Mouse (Mus musculus) cerebellum, adult 18-20 months (tissue): ENCODE data around the gene Axdnd1.

ENCODE experiments used
- DNase-seq, 2 experiments: peaks; one replicate each; pipeline ENCODE4 v3.0.0; 2021

Axdnd1 gene

DNA sequence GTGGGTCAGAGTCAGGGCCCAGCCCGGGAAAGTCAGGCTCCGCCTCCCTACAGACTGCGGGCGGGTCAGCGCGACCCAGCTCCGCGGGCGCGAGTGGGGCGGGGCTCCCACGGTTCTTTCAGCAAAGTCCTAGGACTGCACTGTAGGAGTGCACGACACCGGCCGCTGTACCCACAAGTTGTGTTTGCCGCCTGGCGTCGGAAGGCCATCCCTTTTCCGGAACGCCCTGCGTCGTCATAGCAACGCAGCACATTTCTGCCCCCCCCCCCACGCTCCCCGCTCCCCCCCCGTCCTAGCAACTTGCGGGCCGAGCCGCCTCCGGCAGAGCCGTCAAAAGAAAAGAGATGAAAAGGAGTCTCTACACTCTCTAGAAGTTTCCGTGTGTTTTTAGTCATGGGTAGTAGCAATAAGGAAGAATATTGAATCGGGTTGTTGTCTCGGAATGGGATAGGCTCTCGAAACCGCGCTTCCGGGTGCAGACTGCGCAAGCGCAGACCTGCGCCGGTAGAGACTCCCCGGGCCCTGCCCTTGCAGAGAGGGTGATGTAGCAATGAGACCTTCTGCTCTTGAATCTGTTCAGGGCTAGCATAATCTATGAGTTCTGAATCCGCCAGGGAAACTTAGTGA lies at the start of gene Axdnd1:
Gene Axdnd1, minus strand, starts transcription at position 489 of the 627 bp plus-strand sequence.
- peak; percentile 84 to 88 for DNase-seq

DNA sequence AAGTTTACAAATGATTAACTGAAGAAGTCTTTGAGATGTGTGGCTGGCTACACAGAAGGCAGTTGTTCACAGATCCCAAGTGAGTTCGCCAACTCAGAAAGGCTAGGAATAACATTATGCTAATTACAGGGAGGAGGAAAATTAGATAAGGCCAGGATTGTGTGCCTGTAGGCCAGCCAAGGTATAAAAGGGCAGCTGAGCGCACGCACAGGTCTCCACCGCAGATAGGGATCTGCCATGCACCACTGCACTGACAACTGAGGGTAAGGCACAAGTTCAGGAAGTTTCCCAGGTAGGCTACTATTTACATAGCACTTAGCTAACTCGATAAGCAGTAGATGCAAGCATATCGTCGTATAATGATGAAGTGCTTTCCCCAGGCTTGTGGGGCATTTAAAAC lies 49.6 kb upstream of the Axdnd1 start:
- DNase-seq, result no peak

DNA sequence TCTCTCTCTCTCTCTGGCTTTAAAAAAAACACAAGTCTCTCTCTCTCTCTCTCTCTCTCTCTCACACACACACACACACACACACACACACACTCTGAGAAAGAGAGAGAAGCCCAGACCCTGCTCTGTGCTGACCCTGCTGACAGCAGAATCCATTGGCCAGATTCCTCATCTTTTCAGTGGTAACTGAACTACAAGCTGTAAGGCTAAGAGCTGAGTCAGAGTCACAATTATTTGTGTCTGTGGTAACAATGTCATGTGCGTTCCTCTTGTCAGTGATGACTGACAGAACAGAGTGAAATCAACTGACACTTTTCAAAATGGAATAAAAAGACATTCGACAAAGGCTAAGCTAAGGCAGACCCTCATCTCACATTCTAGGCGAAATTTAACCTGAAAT lies 47.6 kb upstream of the Axdnd1 start:
- no peak for DNase-seq

DNA sequence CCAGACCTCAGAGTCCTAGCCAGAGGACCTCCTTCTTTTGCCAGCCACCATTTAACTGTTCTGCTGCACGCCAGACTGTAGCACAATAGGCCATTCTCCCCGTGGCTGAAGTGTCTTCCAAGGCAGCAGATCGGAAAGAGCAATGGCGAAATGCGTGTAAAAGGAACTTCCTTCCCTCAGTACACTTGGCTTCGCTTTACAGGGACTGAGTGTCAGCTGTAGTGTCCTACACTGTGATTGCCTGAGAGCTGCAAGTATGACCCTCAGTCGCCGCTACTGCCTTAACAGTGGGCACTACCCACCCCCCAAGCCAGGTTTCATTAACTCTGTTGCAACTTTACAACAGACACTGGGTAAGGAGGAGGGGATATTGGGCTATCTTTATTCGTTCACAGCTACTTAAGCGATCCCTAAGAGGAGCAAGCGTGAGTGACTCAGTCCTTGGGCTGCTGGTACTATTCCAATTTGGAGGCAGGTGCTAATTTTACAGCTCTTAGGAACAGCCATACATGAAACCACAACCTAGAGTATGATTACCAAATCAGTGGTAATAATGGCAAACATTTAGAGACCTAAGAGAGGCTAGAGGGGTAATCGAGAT lies 46.8 kb upstream of the Axdnd1 start:
- DNase-seq, result no peak

DNA sequence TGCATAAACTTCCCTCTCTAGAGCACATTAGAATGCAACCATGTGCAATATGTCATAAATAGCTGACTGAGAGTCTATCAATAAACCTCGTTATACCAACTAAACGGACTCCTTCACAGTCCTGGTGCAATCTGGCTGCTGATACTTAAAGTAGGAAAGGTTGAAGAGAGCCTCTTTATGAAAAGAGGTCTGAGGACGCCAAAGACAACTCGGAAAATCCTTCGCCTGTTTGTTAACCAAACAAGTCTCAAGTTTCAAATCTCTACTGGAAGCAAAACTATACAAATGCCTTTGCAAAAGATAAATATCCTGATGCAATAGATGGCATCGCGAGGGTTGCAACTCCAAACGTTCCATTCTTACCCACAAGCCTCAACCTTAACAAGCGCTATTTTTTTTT lies 44.0 kb upstream of the Axdnd1 start:
- DNase-seq, result no peak

DNA sequence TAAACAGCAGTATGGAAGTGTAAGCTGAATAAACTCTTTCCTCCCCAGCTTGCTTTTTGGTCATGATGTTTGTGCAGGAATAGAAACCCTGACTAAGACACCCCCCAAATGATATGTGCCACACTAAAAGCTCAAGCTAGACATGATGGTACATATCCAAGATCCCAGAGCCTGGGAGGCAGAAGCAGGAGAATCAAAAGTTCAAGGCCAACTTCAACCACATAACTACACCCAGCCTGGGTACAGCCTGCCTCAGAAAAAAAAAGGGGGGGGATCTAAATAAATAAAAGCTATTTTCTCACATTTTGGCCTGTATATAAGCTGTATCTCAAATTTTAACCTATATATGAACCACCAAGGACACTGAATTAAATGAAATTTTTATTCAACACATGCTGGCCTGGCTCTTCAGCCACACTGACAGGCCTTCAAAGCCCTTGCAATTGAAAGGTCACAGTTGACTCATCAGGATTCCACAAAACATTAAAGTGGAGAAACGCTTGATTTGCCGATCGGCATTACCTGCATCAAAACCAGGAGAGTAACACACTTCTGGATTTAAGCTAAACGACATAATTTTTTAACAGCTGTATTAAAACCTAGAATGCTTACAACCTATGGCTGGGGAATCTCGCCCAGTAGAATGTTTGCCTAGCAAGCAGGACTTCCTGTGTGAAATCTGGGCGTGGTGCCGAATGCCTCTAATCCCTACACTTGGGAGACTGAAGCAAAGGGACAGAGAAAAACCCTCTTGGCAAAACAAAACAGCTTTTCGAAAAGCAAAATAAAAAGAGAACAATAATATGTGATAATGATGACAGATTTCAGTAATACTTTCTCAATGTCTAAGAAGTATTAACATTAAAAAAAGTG lies 43.3 kb upstream of the Axdnd1 start:
- DNase-seq, result no peak

DNA sequence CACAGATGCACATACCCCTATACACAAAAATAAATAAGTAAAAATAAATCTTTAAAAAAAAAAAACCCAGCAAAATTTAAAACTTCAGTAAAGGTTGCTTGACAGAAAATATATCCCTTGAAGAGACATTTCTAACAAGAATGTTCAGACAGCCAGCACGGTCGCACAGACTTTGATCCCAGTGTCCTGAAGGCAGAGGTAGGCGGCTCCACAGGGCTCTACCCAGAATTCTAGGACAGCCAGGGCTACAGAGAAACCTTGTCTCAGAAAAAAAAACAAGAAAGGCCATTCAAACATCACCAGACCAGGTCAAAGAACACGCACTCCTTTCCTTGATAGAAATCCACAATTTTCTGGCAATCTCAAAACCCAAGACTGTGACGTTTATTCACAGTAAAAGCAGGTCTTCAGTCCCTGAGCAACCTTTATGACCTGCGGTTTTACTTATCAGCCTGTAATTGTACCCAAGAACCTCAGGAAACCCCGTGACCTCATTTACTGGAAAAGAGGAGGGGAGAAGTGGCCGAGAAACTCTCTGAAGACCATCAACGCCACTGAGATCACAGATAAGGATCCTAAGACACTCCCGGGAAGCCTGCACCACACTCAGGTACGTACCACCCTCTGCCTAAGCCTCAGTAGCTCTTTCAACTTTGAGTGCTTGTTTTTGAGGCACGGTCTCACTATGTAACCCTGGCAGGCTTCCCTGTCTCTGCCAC lies 41.5 kb upstream of the Axdnd1 start:
- no peak for DNase-seq

DNA sequence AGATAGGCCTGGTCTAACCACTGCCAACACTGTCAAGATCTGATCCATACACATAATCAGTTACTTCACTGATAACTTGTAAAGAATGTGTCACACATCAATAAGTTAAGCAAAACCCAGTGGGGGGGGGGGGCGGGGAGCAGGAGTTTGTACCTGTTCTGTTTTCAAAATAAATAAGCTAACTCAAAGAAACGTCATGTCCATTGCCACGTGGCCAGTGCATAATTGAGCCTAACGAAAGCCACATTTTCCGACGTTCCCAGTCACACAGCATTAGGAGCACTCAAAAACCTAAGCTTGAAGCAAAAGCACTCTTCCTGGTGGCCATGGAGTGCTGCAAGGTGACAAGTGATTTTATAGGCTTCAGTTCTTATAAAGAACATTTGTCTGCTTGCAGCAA lies 40.1 kb upstream of the Axdnd1 start:
- no peak for DNase-seq

DNA sequence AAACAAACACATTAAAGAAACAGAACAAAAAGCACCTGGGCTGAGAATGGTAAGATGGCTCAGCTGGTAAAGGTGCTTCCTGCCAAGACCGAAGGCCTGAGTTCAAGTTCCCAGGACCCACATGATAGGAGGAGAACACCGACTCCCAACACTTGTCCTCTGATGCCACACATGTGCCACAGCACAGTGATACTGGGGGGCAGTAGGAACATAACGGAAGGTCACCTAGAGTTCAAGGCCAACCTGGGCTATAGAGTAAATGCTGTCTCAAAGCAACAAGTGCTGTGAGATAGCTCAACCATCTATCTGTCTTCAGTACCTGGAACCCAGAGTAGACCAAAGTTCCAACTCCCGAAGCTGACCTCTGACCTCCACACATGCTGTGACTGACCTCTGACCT lies 39.3 kb upstream of the Axdnd1 start:
- DNase-seq, result no peak

DNA sequence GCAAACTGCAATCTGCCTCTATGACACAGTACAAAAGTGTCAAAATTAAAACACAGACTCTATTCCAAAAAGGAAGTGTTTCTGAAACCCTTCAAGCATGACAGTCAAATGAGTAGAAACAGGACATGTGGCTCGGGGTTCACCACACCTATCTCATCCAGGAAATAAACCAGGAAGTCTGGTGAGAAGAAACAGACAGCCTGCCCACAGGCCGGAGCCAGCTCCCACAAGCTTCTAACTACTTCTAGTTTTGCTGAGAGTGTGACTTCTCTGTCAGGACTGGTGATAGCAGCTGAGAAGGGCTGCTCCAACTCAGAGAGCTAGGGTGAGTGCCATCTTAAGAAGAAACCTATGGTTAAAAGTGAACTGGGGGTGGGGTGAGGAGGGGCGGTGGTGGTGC lies 38.7 kb upstream of the Axdnd1 start:
- no peak for DNase-seq

DNA sequence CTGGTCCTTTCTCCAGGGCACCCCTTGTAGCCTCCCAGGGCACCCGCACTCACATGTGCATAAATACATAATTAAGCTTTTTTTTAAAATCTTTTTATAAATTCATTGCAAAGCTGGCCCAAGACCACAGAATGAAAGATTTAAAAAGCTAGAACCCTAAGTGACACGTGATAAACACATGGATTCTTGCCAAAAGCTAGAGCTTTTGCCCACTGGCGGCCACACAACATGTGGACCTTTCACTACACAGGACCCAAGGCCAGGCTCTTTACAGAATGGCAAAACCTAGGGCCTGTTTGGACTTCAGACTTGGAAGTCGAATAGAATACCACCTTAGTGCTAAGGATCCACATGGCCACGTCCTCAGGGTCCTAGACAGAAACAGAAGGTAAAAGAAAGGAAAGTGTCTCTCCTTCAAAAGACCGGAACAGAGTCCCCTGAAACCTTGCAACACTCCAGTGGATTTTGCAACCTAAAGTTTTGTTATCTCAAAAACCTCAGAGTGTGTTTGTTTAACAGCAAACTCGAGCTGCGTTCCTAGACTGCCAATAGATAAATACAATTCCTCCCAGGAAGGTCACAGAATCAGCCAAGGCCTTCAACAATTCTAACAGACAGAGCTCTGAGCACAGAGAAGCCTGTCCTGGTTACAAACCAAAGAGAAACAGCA lies 37.6 kb upstream of the Axdnd1 start:
- no peak for DNase-seq

DNA sequence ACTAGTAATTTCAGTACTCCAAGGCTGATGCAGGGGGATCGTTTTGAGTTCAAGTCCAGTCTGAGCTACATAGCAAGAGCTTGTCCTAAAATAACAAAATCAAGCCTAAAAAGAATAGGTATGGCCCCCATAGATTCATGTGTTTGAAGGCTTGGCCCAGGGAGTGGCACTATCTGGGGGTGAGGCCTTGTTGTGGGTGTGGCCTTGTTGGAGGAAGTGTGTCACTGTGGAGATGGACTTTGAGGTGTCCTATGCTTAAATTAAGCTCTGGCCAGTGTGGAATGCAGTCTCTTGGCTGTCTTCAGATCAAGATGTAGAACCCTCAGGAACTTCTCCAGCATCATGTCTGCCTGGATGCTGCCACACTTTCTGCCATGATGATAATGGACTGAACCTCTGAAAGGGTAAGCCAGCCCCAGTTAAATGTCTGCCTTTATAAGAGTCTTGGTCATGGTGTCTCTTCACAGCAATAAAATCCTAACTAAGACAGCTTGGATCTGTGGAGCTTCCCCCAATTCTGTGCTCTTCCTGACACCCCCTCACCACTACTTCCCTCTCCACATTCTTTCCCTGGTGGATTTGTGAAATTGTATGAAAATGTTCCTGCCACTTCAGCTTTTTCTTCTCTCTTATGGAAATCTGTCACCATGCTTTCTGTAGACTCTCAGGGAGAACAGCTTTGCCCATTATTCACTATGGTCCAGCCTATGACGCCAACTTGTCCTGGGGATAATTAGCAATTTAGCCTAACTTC lies 34.2 kb upstream of the Axdnd1 start:
- no peak for DNase-seq

DNA sequence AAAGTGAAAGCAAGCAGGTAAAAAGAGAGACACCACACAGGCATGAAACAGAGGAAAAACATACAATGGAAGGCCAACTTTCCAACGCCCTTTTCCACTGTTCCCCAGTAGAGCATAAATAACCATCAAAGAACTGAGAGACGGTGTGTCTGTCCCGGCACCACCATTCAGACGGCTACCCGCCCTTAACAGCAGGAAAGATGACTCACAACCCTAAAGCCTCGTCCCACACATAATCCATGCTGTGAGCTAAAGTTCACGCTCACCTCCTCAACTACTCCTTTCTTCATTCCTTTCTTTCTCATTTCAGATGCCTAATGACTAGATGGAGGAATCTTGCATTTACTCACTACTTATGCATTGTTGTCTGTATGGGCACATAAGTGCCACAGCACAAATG lies 33.4 kb upstream of the Axdnd1 start:
- no peak for DNase-seq

DNA sequence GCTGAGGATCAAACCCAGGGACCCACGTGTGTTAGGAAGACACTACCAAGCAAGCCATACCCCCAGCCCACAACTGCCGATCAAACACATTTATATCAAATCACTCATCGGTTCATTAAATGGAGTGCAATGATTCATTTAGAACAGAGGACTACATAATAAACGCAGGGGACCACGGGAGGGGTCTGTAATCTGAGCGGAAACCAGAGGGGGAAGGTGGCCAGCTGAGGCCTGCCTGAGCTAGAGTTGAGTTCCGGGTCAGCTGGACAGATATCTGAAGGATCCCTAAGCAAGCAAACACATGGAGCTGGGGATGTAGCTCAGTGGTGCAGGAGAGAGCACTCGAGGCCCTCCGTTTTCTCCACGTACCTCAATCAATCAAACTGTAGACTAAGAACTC lies 32.9 kb upstream of the Axdnd1 start:
- no peak for DNase-seq

DNA sequence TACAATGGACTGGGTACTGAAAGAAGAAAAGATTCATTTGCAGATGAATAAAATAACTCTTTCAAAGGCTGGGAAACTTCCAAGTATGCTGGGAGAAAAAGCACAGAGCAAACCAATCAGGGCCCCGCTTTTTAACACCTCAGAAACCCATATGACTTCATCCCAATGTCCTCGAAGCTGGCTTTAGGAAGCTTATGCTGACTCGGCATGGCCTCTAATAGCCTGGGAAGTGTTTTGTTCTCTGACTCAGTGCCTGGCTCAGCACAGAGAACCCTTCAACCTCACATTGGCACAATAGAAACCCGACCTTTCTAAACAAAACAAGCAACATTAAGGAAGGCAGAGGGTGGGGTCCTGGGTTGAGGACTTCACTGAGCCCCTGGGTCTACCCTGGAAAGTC lies 29.5 kb upstream of the Axdnd1 start:
- no peak for DNase-seq

DNA sequence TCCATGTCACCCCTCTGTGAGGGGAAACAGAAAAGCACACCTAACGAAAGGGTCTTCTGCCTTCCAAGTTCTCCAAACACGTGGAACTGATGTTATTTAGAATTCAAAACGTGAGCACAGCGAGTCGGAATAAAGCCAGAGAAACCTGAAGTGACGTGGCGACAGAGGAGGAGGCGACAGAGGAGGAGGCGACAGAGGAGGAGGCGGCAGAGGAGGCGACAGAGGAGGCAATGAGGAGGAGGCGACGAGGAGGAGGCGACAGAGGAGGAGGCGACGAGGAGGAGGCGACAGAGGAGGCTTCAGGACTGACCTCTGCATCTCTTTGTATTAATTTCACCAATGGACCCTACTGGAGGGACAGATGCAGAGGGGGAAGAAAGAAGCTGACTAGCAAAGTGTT lies 28.7 kb upstream of the Axdnd1 start:
- no peak for DNase-seq

DNA sequence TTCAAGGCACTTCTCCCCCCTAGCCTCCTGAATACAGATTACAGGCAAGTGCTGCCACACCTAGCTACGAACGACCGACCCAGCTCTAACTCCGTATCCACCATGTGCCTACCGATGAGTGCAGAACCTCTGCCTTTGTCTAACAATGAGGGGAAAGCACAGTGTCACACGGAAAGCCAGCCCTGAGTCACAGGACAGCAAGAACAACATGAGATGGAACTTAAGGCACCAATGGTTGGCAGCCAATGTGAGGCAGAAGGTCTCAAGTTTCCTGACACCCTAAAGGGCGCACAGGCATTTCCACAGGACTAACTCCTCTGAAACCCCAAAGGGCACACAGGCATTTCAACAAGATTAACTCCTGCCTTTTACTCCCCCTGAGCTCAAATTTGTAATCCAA lies 28.1 kb upstream of the Axdnd1 start:
- no peak for DNase-seq

DNA sequence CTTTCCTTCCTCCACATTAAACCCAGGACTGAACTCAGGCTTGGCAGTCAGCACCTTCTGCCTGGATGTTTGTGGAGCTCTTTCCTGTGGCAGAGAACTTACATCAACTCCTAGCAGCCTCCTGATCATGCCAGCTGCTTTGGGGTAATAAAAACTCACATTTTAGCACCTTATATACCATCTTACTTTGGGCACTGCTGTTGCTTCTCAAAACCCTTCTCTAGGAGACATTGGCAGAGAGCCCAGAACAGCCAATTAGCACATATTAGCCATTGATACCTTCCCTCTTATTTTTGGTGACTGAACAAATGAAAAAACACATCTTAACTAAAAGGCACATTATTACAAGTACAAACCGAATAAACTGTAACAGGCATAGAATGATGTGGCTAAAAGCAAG lies 24.1 kb upstream of the Axdnd1 start:
- DNase-seq, result no peak

DNA sequence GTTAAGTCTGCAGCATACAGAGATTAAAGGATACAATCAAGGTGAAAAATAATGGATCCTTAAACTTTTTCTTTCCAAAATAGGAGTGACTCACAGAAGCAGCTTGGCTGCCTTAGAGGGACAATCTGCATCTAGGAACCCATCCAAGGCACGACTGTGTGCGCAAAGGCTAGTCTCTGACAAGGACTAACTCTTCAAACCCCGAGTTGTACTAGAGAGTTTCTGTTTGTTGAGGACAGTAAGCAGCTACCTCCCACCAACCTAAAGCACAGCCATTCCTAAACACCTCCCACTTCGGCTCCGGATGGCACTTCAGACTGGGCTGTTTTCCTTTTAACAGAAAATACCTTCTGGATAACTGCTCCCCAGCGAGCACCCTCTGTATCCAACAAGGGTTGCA lies 21.8 kb upstream of the Axdnd1 start:
- no peak for DNase-seq

DNA sequence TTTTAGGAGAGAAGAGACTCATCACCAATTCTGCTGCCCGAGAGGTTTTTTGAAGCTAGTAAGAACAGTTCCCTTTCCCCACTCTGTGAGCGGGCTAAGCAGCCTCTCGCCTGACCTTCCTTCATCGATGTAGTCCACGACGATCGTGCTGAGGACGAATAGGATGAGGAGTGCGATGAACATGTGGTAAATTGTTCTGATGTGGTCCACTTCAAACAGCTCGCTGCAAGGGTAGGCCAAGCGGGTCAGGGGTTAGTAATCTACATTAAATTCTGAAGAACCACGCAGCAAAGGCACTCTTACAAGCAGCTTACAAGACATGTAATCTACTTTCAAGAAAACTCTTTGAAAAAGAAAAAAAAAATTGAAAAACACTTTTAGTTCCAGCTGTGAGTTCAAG lies 21.3 kb upstream of the Axdnd1 start:
- no peak for DNase-seq

DNA sequence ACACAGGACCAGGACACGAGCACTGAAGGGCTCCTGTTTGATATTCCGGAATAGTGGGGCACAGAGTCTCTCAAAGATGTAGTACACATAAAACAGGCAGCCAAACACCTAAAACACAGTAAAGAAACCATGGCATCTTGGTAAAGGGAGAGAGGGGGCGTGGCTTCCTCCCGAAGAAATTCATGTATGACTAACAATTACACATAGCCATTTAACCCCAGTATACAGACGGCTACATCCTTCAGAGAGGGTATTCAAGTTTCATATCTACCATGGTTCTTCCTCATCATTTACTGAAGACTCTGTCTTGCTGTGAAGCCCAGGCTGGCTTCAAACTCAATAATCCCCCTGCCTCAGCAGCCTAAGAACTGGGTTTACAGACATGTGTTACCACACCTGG lies 16.8 kb upstream of the Axdnd1 start:
- no peak for DNase-seq

DNA sequence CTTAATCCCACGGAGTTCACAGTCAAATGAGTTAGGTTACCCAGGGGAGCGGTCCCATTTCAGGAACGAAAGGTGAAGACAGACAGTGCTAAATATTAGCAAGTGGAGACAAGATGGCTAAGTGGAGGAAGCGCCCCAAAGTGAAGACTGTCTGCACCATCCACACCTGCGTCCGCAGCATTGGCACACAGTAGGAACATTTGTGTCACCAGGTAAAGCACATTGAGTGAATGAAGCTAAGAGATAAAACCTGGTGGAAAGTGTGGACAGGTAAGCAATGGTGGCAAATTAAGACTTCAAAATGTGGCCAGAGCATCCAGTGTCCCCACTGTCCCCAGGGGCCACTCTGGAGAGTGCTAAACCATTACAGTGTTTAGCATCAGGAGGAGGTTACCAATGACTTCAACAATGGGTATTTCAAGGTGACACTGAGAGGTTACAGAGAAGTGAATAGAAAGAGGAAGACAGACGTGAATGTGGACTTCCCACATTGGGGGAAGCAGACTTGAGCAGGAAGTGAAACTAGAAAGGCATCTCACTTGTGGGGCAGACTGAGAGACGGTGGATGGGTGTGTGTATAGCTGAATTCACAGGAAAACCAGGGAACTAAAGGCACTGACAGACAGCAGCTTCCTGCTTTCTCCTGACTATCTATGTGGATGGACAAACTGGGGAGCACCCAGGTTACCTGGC lies 16.2 kb upstream of the Axdnd1 start:
- DNase-seq, result no peak
